Mouse (Mus musculus): ENCODE results near the gene Lin7b. TPM values are rescaled to one million over a fixed set of nuclear protein-coding genes. Genes with fewer than 3 reads are reported as not detected.
"Not testable (repeated sequence)": the region's sequence is repeated elsewhere in the genome, so short reads cannot be mapped to it uniquely, and the experiment has no call there.

Lin7b gene
- polyA plus RNA-seq, 1 experiment from 2014 or later: 0.96 TPM

DNA sequence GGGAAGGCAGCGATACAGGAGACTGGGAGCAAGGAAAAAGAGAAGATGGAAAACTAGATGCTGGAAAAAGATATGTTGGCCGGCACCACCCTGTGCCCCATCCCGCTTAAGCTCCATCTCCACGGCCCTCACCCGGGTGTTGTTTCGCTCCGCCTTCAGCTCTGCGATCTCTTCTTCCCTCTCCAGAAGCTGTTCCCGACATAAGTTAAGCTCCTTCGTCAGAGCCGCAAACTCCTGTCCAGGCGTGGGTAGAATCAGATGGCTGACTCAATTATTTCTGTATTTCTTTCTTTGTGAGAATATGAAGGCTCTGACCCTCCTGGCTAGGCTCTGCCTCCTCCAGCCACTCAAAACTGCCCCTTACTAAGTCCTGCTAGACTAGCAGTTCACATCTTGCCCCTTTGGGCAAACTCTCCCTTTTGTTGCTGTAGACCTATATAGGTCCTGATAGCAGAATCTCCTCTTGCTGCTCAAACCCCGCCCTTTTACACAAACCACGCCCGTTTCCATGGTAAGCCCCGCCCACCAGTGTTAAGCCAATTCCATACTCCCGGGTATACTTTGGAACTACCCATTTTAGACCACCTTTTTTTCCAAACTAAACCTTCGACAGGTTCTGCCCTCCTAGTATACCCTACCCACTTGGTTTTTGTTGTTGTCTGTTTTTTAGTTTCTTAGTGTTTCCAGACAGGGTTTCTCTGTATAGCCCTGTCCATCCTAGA is 9.8 kb downstream of the Lin7b start:
- peaks cover 27% of the 10 kb centered on the region for H3K4me1 ChIP-seq
- H3K27ac ChIP-seq: no peak overlapping the region
- H3K9me3 ChIP-seq (replicated peaks): no peaks in the 10 kb centered on the region
- peak overlapping the region; percentile 43 for H3K4me3 ChIP-seq (replicated peaks)
- H3K4me2 ChIP-seq: peak overlapping the region; percentile 63
- H3K27me3 ChIP-seq: peaks cover 62% of the 10 kb centered on the region
- no peaks in the 10 kb centered on the region for H3K36me3 ChIP-seq
- no peak overlapping the region for H3K9ac ChIP-seq
- ATAC-seq (replicated peaks; ENCODE audit: low FRiP score): peak; percentile 9; the same call in 1 of the 2 replicates
- 47% methylated on average over 18 of the region's 18 CpGs for WGBS

DNA sequence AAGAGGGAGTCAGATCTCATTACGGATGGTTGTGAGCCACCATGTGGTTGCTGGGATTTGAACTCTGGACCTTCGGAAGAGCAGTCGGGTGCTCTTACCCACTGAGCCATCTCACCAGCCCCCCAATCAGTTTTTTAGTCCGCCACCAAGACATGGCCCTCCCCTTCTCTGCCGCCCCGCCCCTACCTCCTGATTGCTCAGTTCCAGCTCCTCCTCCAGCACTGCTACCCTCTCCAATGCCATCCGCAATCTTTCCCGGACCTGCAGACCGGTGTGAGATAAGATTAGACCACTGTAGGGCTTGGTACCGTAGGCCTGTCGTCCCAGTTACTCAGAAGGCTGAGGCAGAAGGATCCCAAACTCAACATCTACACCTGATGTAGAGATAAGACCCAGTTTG is 11.3 kb downstream of the Lin7b start:
- Histone ChIP-seq H3K4me1 (peaks cover 26% of the 10 kb centered on the region), H3K27me3 (peaks cover 49% of the 10 kb centered on the region)
- H3K27ac ChIP-seq; H3K9ac ChIP-seq; H3K4me3 ChIP-seq (replicated peaks); ATAC-seq (replicated peaks; ENCODE audit: low FRiP score); H3K36me3 ChIP-seq; H3K4me2 ChIP-seq; H3K9me3 ChIP-seq (replicated peaks): not testable (repeated sequence)
- WGBS: 62% methylated on average over 11 of the region's 11 CpGs

DNA sequence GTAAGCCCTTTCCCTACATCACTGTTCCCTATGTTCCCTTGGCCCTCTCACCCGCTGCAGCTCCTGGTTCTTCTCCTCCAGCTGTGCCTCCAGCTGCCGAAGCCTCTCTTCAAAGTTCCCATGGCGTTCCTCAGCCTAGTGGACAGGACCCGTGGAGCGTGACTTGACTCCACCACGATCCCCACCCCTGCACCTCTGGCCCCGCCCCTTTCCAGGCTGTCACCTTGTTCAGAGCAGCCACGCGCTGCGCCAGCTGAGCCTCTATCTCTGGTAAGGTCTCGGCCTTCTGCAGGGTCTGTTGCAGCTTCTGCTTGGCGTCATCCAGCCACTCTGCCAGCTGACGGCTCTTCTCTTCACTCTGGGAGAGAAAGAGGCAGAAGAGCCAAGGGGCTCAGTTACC is 14.3 kb downstream of the Lin7b start:
- ATAC-seq (replicated peaks; ENCODE audit: low FRiP score): 0 out of 2 replicates have a peak, but pooled peaks have one; percentile 26
- 37% methylated on average over 13 of the region's 13 CpGs for WGBS

DNA sequence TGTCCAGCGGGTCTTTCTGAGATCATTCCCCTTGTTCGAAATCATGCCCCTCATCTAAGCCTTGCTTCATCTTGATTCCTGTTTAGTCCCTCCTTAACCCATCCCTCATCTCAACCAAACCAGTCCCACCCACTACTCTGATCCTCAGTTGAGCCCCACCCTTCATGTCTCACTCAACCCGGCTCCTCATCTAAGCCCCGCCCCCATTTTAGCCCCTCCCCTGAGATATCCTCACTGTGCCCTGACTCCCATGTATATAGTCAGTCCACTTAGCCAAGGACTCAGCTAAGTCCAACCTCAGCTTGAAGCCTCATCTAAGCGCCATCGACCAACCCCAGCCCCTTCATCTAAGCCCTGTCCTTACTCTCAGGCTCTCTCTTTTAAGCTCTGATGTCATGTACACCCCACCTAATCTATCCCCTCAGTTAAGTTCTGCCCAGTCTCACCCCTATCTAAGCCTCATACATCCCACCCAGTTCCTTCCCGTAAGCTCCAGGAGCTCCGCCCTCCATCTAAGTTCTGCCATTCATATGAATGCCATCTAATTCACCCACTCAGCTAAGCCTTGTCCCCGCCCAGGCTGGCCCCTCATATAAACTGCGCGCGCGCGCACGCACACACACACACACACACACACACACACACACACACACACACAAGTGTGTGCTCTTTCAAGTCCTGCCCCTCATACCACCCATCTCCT is 14.9 kb downstream of the Lin7b start:
- Histone ChIP-seq H3K4me2 (peak overlapping the region; percentile 28; the same call in 1 of the 2 replicates), H3K27ac (no peak overlapping the region), H3K27me3 (peaks cover 13% of the 10 kb centered on the region), H3K9ac (no peak overlapping the region), H3K4me1 (peaks cover 8% of the 10 kb centered on the region), H3K36me3 (no peaks in the 10 kb centered on the region), H3K4me3 (replicated peaks) (no peak overlapping the region), H3K9me3 (replicated peaks) (no peaks in the 10 kb centered on the region)
- ATAC-seq (replicated peaks; ENCODE audit: low FRiP score): no peak
- WGBS: 76% methylated on average over 15 of the region's 15 CpGs

More for the DNA sequence above, 14.3 kb downstream of the Lin7b start:
- Histone ChIP-seq H3K27me3 (peaks cover 19% of the 10 kb centered on the region), H3K27ac (no peak overlapping the region), H3K4me1 (peaks cover 10% of the 10 kb centered on the region), H3K9me3 (replicated peaks) (no peaks in the 10 kb centered on the region), H3K9ac (no peak overlapping the region), H3K4me3 (replicated peaks) (no peak overlapping the region), H3K36me3 (no peaks in the 10 kb centered on the region), H3K4me2 (peak overlapping the region; percentile 28; the same call in 1 of the 2 replicates)

DNA sequence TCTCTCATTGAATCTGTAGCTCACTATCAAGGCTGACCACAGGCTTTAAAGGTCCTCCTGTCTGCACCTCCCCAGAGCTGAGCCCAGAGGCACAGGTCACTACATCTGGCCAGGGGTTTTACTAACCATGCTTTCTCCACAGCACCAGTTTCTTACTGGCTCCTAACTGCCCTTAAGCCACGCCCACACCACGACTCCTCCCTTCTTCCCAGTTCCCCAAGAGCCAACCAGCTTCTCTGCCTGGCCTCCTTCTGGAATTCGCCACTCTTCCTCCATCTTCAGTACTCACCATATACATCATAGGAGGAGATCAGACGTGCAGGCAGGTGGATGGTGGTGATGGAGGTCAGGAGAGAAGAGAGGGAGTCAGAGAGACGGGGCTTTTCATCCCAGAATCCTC is 17.3 kb downstream of the Lin7b start:
- no peak for ATAC-seq (replicated peaks; ENCODE audit: low FRiP score)
- H3K27ac ChIP-seq: no peak overlapping the region
- no peaks in the 10 kb centered on the region for H3K36me3 ChIP-seq
- no peak overlapping the region for H3K9ac ChIP-seq
- peaks cover 8% of the 10 kb centered on the region for H3K4me1 ChIP-seq
- no peak overlapping the region for H3K4me2 ChIP-seq
- no peaks in the 10 kb centered on the region for H3K9me3 ChIP-seq (replicated peaks)
- no peaks in the 10 kb centered on the region for H3K27me3 ChIP-seq
- 25% methylated on average over 5 of the region's 5 CpGs for WGBS
- no peak overlapping the region for H3K4me3 ChIP-seq (replicated peaks)

DNA sequence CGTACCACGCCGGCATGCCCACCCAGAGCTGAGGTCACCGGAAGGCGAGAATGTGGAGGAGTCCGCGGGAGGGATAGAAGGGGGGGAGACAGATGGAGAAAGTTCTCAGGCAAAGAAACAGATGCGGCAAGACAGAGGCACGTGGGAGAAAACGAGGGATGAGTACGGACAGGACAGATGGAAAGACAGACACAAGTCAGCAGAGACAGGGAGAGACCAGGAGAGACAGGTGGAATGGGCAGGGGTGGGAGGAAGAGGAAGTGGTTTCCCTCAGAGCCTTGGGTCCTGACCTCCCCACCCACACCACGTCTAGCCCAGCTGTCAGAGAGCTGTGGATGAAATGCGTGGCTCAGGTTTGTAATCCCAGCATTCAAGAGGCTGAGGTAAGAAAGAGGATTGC is 23.5 kb downstream of the Lin7b start:
- 68% methylated on average over 13 of the region's 13 CpGs for WGBS
- no peak overlapping the region for H3K27ac ChIP-seq
- no peak overlapping the region for H3K4me2 ChIP-seq
- no peak overlapping the region for H3K9ac ChIP-seq
- no peaks in the 10 kb centered on the region for H3K36me3 ChIP-seq
- H3K27me3 ChIP-seq: 0 out of 2 replicates have a peak, but pooled peaks cover 3% of the 10 kb centered on the region
- H3K4me3 ChIP-seq (replicated peaks): no peak overlapping the region
- no peak for ATAC-seq (replicated peaks; ENCODE audit: low FRiP score)
- H3K9me3 ChIP-seq (replicated peaks): no peaks in the 10 kb centered on the region
- H3K4me1 ChIP-seq: no peaks in the 10 kb centered on the region

DNA sequence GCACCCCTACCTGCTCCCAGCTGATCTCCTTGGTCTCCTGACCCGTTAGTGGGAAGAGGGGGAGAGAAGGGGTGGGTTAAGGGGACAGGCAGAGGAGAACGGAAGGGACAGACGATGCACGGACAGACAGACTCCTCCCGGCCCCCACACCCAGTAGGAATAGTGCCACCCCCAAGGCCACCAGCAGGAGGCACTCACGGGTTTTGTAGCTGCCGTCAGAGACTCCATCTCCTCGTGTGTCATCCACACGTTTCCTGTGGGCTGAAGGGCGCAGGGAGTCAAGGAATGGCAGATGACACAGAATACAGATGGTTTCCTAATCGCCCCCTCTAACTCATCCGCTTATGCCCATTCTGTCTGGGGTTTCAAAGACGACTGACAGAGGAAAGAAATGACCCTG is 26.8 kb downstream of the Lin7b start:
- ATAC-seq (replicated peaks; ENCODE audit: low FRiP score): no peak
- peaks cover 30% of the 10 kb centered on the region for H3K4me1 ChIP-seq

DNA sequence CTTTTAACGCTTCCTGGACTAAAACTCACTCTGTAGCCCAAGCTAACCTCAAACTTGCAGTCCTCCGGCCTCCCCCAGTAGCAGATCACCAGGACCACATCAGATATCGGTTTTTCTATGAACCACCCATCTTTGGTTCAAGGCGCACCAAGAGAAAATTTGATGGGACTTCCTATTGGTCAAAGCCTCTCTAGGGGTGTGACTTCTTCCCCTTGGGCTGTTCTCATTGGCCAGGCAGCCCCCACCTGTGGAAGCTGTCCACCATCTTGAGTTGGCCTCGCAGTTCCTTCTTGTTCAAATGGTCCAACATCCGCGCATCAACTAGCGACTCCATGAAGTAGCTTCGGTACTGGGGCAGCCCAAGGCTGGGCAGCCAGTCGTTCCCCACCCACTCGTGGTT is 28.3 kb downstream of the Lin7b start:
- H3K4me2 ChIP-seq: no peak overlapping the region
- no peak overlapping the region for H3K27ac ChIP-seq
- H3K9me3 ChIP-seq (replicated peaks): no peaks in the 10 kb centered on the region
- no peak overlapping the region for H3K9ac ChIP-seq
- WGBS: 94% methylated on average over 11 of the region's 11 CpGs
- no peak for ATAC-seq (replicated peaks; ENCODE audit: low FRiP score)
- peaks cover 45% of the 10 kb centered on the region for H3K4me1 ChIP-seq
- no peaks in the 10 kb centered on the region for H3K36me3 ChIP-seq
- no peak overlapping the region for H3K4me3 ChIP-seq (replicated peaks)
- H3K27me3 ChIP-seq: peaks cover 3% of the 10 kb centered on the region; the same call in 1 of the 2 replicates

More for the DNA sequence above, 26.8 kb downstream of the Lin7b start:
- Histone ChIP-seq H3K36me3 (no peaks in the 10 kb centered on the region), H3K9ac (no peak overlapping the region), H3K4me3 (replicated peaks) (no peak overlapping the region), H3K27me3 (0 out of 2 replicates have a peak, but pooled peaks cover 3% of the 10 kb centered on the region), H3K27ac (no peak overlapping the region), H3K9me3 (replicated peaks) (no peaks in the 10 kb centered on the region), H3K4me2 (no peak overlapping the region)
- 23% methylated on average over 13 of the region's 13 CpGs for WGBS

DNA sequence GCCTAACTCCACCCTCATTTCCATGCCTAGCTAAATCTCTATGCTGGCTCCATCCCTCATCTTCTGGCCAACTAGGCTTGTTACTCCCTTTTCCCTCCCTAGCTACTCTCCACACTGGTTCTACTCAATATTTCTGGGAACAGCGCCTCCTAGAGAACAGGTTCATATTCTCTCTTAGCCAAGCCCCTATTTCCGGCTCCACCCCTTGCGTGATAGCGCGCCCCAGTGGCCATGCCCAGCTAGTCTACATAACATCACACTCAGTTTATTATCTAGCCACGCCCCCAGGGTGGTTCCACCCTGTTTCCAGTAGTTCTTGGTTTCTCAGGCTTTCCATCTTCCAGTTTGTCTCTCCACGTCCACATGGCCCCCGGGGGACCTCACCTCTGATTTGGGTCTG is 29.1 kb downstream of the Lin7b start:
- peak; percentile 16; the same call in 1 of the 2 replicates for ATAC-seq (replicated peaks; ENCODE audit: low FRiP score)
- Histone ChIP-seq H3K4me2 (peak overlapping the region; percentile 86), H3K9me3 (replicated peaks) (no peaks in the 10 kb centered on the region), H3K27me3 (peaks cover 3% of the 10 kb centered on the region; the same call in 1 of the 2 replicates), H3K4me3 (replicated peaks) (peak overlapping the region; percentile 59), H3K36me3 (no peaks in the 10 kb centered on the region), H3K9ac (no peak overlapping the region), H3K27ac (peak overlapping the region; percentile 80), H3K4me1 (peaks cover 45% of the 10 kb centered on the region)
- 3% methylated on average over 8 of the region's 8 CpGs for WGBS

DNA sequence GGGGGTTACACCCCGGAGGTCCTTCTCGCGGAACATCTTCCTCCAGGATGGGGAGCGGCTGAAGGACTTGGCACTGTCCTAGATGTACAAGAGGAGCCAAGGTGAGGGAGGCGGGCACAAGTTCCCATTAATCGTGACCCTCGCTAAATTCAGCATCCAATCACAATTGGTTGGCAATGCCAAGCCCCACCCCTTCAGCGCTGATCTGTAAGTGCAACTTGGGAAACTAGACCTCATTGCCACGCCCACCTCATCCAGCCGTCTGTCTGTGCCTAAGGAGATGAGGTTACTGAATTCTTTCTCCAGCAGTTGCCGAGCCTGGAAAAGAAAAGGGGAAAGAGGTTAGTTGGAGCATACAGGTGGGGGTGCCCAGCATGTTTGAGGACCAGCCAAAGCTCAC is 29.7 kb downstream of the Lin7b start:
- Histone ChIP-seq H3K36me3 (no peaks in the 10 kb centered on the region), H3K27me3 (peaks cover 3% of the 10 kb centered on the region; the same call in 1 of the 2 replicates), H3K27ac (peak overlapping the region; percentile 80), H3K9ac (peak overlapping the region; percentile 64; the same call in 1 of the 2 replicates), H3K9me3 (replicated peaks) (no peaks in the 10 kb centered on the region), H3K4me2 (peak overlapping the region; percentile 86), H3K4me3 (replicated peaks) (peak overlapping the region; percentile 59), H3K4me1 (peaks cover 46% of the 10 kb centered on the region)
- WGBS: 0% methylated on average over 11 of the region's 11 CpGs
- peak; percentile 27 for ATAC-seq (replicated peaks; ENCODE audit: low FRiP score)

DNA sequence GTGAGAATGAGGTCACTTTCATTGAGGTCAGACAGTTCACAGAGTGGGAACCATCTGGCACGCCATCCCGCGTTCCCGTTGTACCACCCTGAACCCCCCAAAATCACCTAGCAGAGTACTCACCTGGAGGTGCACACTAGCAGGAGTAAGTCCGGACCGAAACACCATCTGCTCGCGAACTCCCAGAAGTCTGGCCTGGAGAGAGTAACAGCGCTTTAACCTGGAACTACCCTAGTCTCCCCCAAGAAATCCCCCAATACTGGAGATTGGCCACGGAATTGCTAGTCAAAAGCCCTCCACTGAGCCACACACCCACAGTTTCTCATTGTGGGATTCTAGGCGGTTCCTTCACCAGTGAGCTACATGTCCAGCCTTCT is 30.3 kb downstream of the Lin7b start:
- 2% methylated on average over 11 of the region's 11 CpGs for WGBS
- Histone ChIP-seq H3K4me3 (replicated peaks) (peak overlapping the region; percentile 59), H3K36me3 (no peaks in the 10 kb centered on the region), H3K4me2 (peak overlapping the region; percentile 86), H3K27me3 (peaks cover 3% of the 10 kb centered on the region; the same call in 1 of the 2 replicates), H3K27ac (peak overlapping the region; percentile 80), H3K9ac (peak overlapping the region; percentile 64; the same call in 1 of the 2 replicates), H3K9me3 (replicated peaks) (no peaks in the 10 kb centered on the region), H3K4me1 (peaks cover 52% of the 10 kb centered on the region)
- ATAC-seq (replicated peaks; ENCODE audit: low FRiP score): no peak

DNA sequence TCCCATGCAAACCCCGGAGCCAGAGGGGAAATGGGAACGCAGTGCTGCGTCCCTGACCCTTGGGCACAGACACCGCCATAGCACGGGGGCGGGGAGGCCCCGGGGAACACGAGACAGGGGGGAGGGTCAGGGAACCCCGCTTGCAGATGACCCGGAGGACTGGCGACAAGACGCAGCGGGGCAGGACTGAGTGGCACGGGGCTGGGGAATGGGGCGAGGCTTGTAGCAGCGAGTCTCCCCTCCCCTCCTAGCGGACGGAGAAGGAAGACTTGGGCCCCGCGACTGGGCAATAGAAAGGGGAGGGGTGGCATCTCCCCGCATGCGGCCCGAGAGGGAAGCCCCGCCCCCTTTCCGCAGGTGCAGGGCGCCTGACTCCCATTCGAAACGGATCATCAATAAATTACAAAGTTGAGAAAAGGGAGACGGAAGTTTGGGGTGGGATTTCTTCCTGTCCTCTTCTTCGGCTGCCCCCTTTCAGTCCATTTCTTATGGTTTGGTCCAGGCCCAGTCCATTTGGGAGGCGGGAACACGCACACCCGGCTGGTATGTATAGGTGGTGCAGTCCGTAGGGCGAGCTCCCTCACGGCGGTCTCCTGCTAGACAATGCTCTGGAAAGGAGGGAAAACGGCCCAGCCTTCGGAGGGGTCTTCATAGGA is 30.8 kb downstream of the Lin7b start:
- peak; percentile 74 for ATAC-seq (replicated peaks; ENCODE audit: low FRiP score)
- Histone ChIP-seq H3K27ac (peak overlapping the region; percentile 80), H3K4me3 (replicated peaks) (peak overlapping the region; percentile 59), H3K4me2 (peak overlapping the region; percentile 86), H3K9ac (peak overlapping the region; percentile 64), H3K27me3 (peaks cover 3% of the 10 kb centered on the region; the same call in 1 of the 2 replicates), H3K9me3 (replicated peaks) (no peaks in the 10 kb centered on the region), H3K4me1 (peaks cover 57% of the 10 kb centered on the region), H3K36me3 (no peaks in the 10 kb centered on the region)
- WGBS: under 1% methylated on average over 37 of the region's 39 CpGs
